Mouse (Mus musculus): Measurements from ENCODE around the gene Brd2. TPM values are rescaled to one million over a fixed set of nuclear protein-coding genes. Genes with fewer than 3 reads are reported as not detected.

Gene Brd2
- polyA plus RNA-seq, 1 experiment, result 233 TPM

DNA sequence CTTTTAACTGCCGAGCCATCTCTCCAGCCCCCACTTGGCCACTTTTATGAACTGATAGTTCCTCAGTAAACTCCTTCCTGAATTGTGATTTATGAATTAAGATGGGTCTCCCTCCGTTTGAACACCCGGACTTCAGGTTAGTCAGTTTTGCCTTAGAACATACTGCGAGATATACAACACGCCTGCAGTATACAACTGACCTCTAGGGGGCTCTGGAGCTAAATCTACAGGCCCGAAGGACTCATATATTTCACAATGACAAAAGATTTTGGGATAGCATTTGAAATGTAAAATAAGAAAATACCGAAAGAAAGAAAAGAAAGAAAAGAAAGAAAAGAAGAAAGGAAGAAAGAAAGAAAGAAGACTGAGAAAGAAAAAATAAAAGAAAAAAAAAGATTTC is 47.2 kb downstream of the Brd2 start:
- no peak overlapping the region for H3K27ac ChIP-seq (ENCODE audit: insufficient read depth, low read length)

DNA sequence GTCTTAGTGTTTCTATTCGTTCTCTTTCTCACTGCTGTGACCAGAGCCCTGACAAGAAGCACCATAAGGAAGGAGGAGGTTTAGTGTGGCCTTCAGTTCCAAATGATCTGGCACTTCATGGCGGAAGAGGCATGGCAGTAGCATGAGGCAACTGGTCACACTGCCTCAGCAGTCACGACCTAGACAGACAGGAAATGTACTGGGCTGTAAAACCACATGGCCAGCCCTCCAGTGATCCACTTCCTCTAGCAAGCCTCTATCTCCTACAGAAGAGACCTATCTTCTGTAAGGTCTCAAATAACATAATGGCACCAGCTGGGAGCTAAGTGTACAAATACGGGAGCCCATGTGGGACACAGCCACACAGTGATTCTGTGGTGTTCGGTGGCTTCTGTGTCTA is 50.3 kb downstream of the Brd2 start:
- Histone ChIP-seq H3K4me1 (ENCODE audit: control insufficient read depth, insufficient read depth, low read length) (no peaks in the 10 kb centered on the region; the same call in 1 of the 2 replicates), H3K4me3 (ENCODE audit: insufficient read depth, low read length) (no peak overlapping the region), H3K27ac (ENCODE audit: insufficient read depth, low read length) (no peak overlapping the region)
- TF ChIP-seq POLR2A (IDR thresholded peaks at IDR 0.05; ENCODE audit: low read depth, low read length), result no peak
- TF ChIP-seq CTCF (IDR thresholded peaks at IDR 0.05; ENCODE audit: borderline replicate concordance, insufficient read depth, low read length), result no peak

More for the DNA sequence above, 47.2 kb downstream of the Brd2 start:
- no peaks in the 10 kb centered on the region; the same call in 1 of the 2 replicates for H3K4me1 ChIP-seq (ENCODE audit: control insufficient read depth, insufficient read depth, low read length)
- TF ChIP-seq CTCF (IDR thresholded peaks at IDR 0.05; ENCODE audit: borderline replicate concordance, insufficient read depth, low read length), result no peak
- TF ChIP-seq POLR2A (IDR thresholded peaks at IDR 0.05; ENCODE audit: low read depth, low read length), result no peak
- H3K4me3 ChIP-seq (ENCODE audit: insufficient read depth, low read length), result no peak overlapping the region

DNA sequence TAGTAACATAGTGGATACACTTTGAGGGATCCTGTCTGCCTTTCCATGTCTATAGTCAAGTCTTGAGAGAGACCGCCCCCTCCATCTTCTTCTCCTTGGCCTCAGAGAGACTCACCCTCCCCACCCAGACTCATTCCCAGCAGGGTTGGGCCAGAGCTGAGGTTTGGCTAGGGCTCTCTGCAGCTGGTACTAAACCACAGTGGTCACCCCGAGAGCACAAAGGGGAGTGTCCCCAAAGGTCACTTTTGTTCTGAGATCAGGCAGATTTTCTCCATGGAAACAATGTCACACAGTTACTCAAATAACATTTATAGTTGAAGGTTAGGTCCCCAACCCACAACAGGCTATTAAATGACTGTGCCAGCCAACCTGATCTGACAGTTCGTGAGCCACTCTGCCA is 53.6 kb downstream of the Brd2 start:
- TF ChIP-seq CTCF (IDR thresholded peaks at IDR 0.05; ENCODE audit: borderline replicate concordance, insufficient read depth, low read length), result no peak
- TF ChIP-seq POLR2A (IDR thresholded peaks at IDR 0.05; ENCODE audit: low read depth, low read length), result no peak
- no peak overlapping the region for H3K27ac ChIP-seq (ENCODE audit: insufficient read depth, low read length)
- no peak overlapping the region for H3K4me3 ChIP-seq (ENCODE audit: insufficient read depth, low read length)
- no peaks in the 10 kb centered on the region for H3K4me1 ChIP-seq (ENCODE audit: control insufficient read depth, insufficient read depth, low read length)

Other genes with a start within 250 kb of the Brd2 start
- gene Gm7029, start 248.8 kb downstream of the Brd2 start, polyA plus RNA-seq (2011; ENCODE audit: insufficient read length, low read depth, missing spikeins), result not detected in 2 replicates
- 41.9 and 63.1 TPM in 2 replicates for gene Kifc1, start 232.0 kb downstream of the Brd2 start, polyA plus RNA-seq (2011; ENCODE audit: insufficient read length, low read depth, missing spikeins)
- gene Platr17, start 217.5 kb downstream of the Brd2 start, polyA plus RNA-seq (2011; ENCODE audit: insufficient read length, low read depth, missing spikeins), result not detected in 2 replicates
- 23.3 and 26.6 TPM in 2 replicates for gene Daxx, start 213.2 kb downstream of the Brd2 start, polyA plus RNA-seq (2011; ENCODE audit: insufficient read length, low read depth, missing spikeins)
- gene Tapbp, start 206.7 kb downstream of the Brd2 start, polyA plus RNA-seq (2011; ENCODE audit: insufficient read length, low read depth, missing spikeins), result 61.4 and 91.2 TPM in 2 replicates
- 20.3 and 22.2 TPM in 2 replicates for gene Zbtb22, start 206.7 kb downstream of the Brd2 start, polyA plus RNA-seq (2011; ENCODE audit: insufficient read length, low read depth, missing spikeins)
- gene Rgl2, start 193.1 kb downstream of the Brd2 start, polyA plus RNA-seq (2011; ENCODE audit: insufficient read length, low read depth, missing spikeins), result 36.1 and 45.1 TPM in 2 replicates
- 80.7 and 87.8 TPM in 2 replicates for gene Pfdn6, start 182.3 kb downstream of the Brd2 start, polyA plus RNA-seq (2011; ENCODE audit: insufficient read length, low read depth, missing spikeins)
- 20.3 and 20.5 TPM in 2 replicates for gene Wdr46, start 182.0 kb downstream of the Brd2 start, polyA plus RNA-seq (2011; ENCODE audit: insufficient read length, low read depth, missing spikeins)
- gene B3galt4, start 171.1 kb downstream of the Brd2 start, polyA plus RNA-seq (2011; ENCODE audit: insufficient read length, low read depth, missing spikeins), result 2.3 and 3.6 TPM in 2 replicates
- gene Vps52, start 166.8 kb downstream of the Brd2 start, polyA plus RNA-seq (2011; ENCODE audit: insufficient read length, low read depth, missing spikeins), result 34.0 and 35.7 TPM in 2 replicates
- 1,572 and 1,668 TPM in 2 replicates for gene Rps18, start 166.6 kb downstream of the Brd2 start, polyA plus RNA-seq (2011; ENCODE audit: insufficient read length, low read depth, missing spikeins)
- gene H2-K1, start 122.3 kb downstream of the Brd2 start, polyA plus RNA-seq (2011; ENCODE audit: insufficient read length, low read depth, missing spikeins), result 131 and 166 TPM in 2 replicates
- gene Ring1, start 98.0 kb downstream of the Brd2 start, polyA plus RNA-seq (2011; ENCODE audit: insufficient read length, low read depth, missing spikeins), result 12.2 and 13.8 TPM in 2 replicates
- 16.7 and 16.9 TPM in 2 replicates for gene H2-Ke6, start 94.6 kb downstream of the Brd2 start, polyA plus RNA-seq (2011; ENCODE audit: insufficient read length, low read depth, missing spikeins)
- gene Slc39a7, start 91.0 kb downstream of the Brd2 start, polyA plus RNA-seq (2011; ENCODE audit: insufficient read length, low read depth, missing spikeins), result 181 and 191 TPM in 2 replicates
- 24.8 and 26.1 TPM in 2 replicates for gene Rxrb, start 90.8 kb downstream of the Brd2 start, polyA plus RNA-seq (2011; ENCODE audit: insufficient read length, low read depth, missing spikeins)
- 0.37 and 0.45 TPM in 2 replicates for gene Col11a2, start 83.2 kb downstream of the Brd2 start, polyA plus RNA-seq (2011; ENCODE audit: insufficient read length, low read depth, missing spikeins)
- not detected in 2 replicates for gene H2-Oa, start 30.3 kb downstream of the Brd2 start, polyA plus RNA-seq (2011; ENCODE audit: insufficient read length, low read depth, missing spikeins)
- 8.2 and 10.0 TPM in 2 replicates for gene H2-DMa, start 3.1 kb downstream of the Brd2 start, polyA plus RNA-seq (2011; ENCODE audit: insufficient read length, low read depth, missing spikeins)
- gene H2-DMb2, start 20.7 kb upstream of the Brd2 start, polyA plus RNA-seq (2011; ENCODE audit: insufficient read length, low read depth, missing spikeins), result not detected in 2 replicates
- gene H2-DMb1, start 30.4 kb upstream of the Brd2 start, polyA plus RNA-seq (2011; ENCODE audit: insufficient read length, low read depth, missing spikeins), result 2.2 and 2.4 TPM in 2 replicates
- gene Tap1, start 64.9 kb upstream of the Brd2 start, polyA plus RNA-seq (2011; ENCODE audit: insufficient read length, low read depth, missing spikeins), result 17.8 TPM in 2 replicates
- gene Psmb9, start 65.1 kb upstream of the Brd2 start, polyA plus RNA-seq (2011; ENCODE audit: insufficient read length, low read depth, missing spikeins), result 2.7 and 11.9 TPM in 2 replicates
- 16.1 and 18.8 TPM in 2 replicates for gene Psmb8, start 75.1 kb upstream of the Brd2 start, polyA plus RNA-seq (2011; ENCODE audit: insufficient read length, low read depth, missing spikeins)
- gene Tap2, start 80.9 kb upstream of the Brd2 start, polyA plus RNA-seq (2011; ENCODE audit: insufficient read length, low read depth, missing spikeins), result 25.6 and 25.7 TPM in 2 replicates
- not detected in 2 replicates for gene H2-Ob, start 116.3 kb upstream of the Brd2 start, polyA plus RNA-seq (2011; ENCODE audit: insufficient read length, low read depth, missing spikeins)
- gene H2-Ab1, start 135.1 kb upstream of the Brd2 start, polyA plus RNA-seq (2011; ENCODE audit: insufficient read length, low read depth, missing spikeins), result not detected in 2 replicates
- not detected in 2 replicates for gene H2-Aa, start 165.2 kb upstream of the Brd2 start, polyA plus RNA-seq (2011; ENCODE audit: insufficient read length, low read depth, missing spikeins)
- not detected in 2 replicates for gene H2-Eb1, start 183.2 kb upstream of the Brd2 start, polyA plus RNA-seq (2011; ENCODE audit: insufficient read length, low read depth, missing spikeins)
- not detected in 2 replicates for gene H2-Eb2, start 203.0 kb upstream of the Brd2 start, polyA plus RNA-seq (2011; ENCODE audit: insufficient read length, low read depth, missing spikeins)
- not detected in 2 replicates for gene Btnl2, start 232.2 kb upstream of the Brd2 start, polyA plus RNA-seq (2011; ENCODE audit: insufficient read length, low read depth, missing spikeins)

Data from embryonic fibroblast, embryonic 13.5 days (primary cell).